Mouse (Mus musculus) embryonic facial prominence, embryonic 10.5 days (tissue): Measurements from ENCODE around the gene Ranbp17. TPM values are rescaled to one million over a fixed set of nuclear protein-coding genes. Genes with fewer than 3 reads are reported as not detected.

Source experiments
- DNase-seq: peaks from one replicate; pipeline ENCODE4 v3.0.0-alpha.2; 2017; ENCODE audit warnings: low spot score
- H3K27ac ChIP-seq: fragments of 300-500 bp; sonication (generic); replicated peaks from 2 replicates; pipeline ENCODE4 v1.5.1; 2016; ENCODE audit warnings: mild to moderate bottlenecking
- H3K27me3 ChIP-seq: fragments of 300-500 bp; sonication (generic); replicated peaks from 2 replicates; pipeline ENCODE4 v1.6.1; 2016; ENCODE audit warnings: low read depth, mild to moderate bottlenecking; ENCODE audit not compliant: poor library complexity, severe bottlenecking
- H3K36me3 ChIP-seq: fragments of 300-500 bp; sonication (generic); replicated peaks from 2 replicates; pipeline ENCODE4 v1.6.1; 2016; ENCODE audit warnings: mild to moderate bottlenecking, moderate library complexity
- H3K4me1 ChIP-seq: fragments of 300-500 bp; sonication (generic); 2 replicates; pipeline ENCODE4 v1.6.1; 2016
- H3K4me3 ChIP-seq: fragments of 300-500 bp; sonication (generic); 2 replicates; pipeline ENCODE4 v1.5.1; 2016; ENCODE audit warnings: mild to moderate bottlenecking, moderate library complexity
- H3K9me3 ChIP-seq: fragments of 300-500 bp; sonication (generic); 2 replicates; pipeline ENCODE4 v1.6.1; 2016; ENCODE audit warnings: mild to moderate bottlenecking
- WGBS: fragments of 180-500 bp; shearing (Covaris S2); methylation state at CpG from one replicate; pipeline ENCODE4 v1.1.7; 2016; 5-methylcytosine and 5-hydroxymethylcytosine counted together
- polyA plus RNA-seq: library from polyadenylated mRNA; unstranded; fragments of >200 nt; fragmentation: Nextera tagmentation; extraction: Ambion mirVana; gene quantifications from 2 replicates; pipeline ENCODE4 v1.2.1, GENCODE M21; 2016

The Ranbp17 gene
- polyA plus RNA-seq, 1 experiment from 2014 or later = 12.4 TPM

GRCm38 (mm10) chr11:33396275-33396674, 117.3 kb downstream of the Ranbp17 start:
- Histone ChIP-seq H3K4me1 (no peaks in the 10 kb centered on the region), H3K27me3 (no peaks in the 10 kb centered on the region), H3K4me3 (no peak overlapping the region), H3K9me3 (no peaks in the 10 kb centered on the region), H3K36me3 (no peaks in the 10 kb centered on the region), H3K27ac (no peak overlapping the region)
- DNase-seq = no peak
- WGBS = 90% methylated on average over 6 of the region's 6 CpGs

GRCm38 (mm10) chr11:33394093-33394492, 119.5 kb downstream of the Ranbp17 start:
- H3K9me3 ChIP-seq = no peaks in the 10 kb centered on the region
- H3K4me1 ChIP-seq = no peaks in the 10 kb centered on the region
- WGBS = 81% methylated on average over 3 of the region's 3 CpGs
- H3K4me3 ChIP-seq = no peak overlapping the region
- H3K27me3 ChIP-seq = no peaks in the 10 kb centered on the region
- H3K36me3 ChIP-seq = no peaks in the 10 kb centered on the region
- DNase-seq = no peak
- no peak overlapping the region for H3K27ac ChIP-seq

- H3K4me1 ChIP-seq = no peaks in the 10 kb centered on the region
- H3K9me3 ChIP-seq = no peaks in the 10 kb centered on the region
- no peak for DNase-seq
- WGBS = 93% methylated on average over 2 of the region's 2 CpGs
- H3K27ac ChIP-seq = no peak overlapping the region
- H3K4me3 ChIP-seq = no peak overlapping the region
- H3K27me3 ChIP-seq = no peaks in the 10 kb centered on the region
- H3K36me3 ChIP-seq = no peaks in the 10 kb centered on the region
Measured at GRCm38 (mm10) chr11:33388685-33389084, 124.9 kb downstream of the Ranbp17 start.

- 79% methylated on average over 5 of the region's 5 CpGs for WGBS
- Histone ChIP-seq H3K27ac (no peak overlapping the region), H3K9me3 (no peaks in the 10 kb centered on the region), H3K27me3 (no peaks in the 10 kb centered on the region), H3K36me3 (no peaks in the 10 kb centered on the region), H3K4me1 (no peaks in the 10 kb centered on the region), H3K4me3 (no peak overlapping the region)
- DNase-seq = no peak
Measured at GRCm38 (mm10) chr11:33361867-33362266, 151.7 kb downstream of the Ranbp17 start.

DNA sequence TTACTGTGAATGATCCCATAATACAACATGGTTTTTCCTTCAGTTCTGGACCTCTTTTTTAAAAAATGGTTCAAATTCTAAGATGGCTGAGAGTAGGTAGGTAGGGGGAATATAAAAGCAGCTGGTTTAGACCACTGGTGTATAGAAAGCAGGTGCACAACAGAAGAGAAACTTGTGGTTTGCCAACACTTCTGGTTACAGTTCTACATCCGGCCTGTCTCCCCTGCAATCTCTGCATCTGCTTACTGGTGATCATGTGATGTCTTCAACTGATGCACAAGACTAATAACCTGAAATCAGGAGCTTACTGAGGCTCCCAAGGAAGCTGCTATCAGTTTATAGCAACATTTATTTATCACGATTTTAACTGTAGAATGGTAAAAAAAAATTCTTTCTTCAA, 164.3 kb downstream of the Ranbp17 start:
- Histone ChIP-seq H3K9me3 (no peaks in the 10 kb centered on the region), H3K4me3 (no peak overlapping the region), H3K4me1 (0 out of 2 replicates have a peak, but pooled peaks cover 3% of the 10 kb centered on the region), H3K27me3 (no peaks in the 10 kb centered on the region), H3K27ac (no peak overlapping the region), H3K36me3 (no peaks in the 10 kb centered on the region)
- no peak for DNase-seq
- WGBS = 89% methylated on average over 2 of the region's 2 CpGs

- H3K36me3 ChIP-seq = no peaks in the 10 kb centered on the region
- peak; percentile 15 for DNase-seq
- H3K4me1 ChIP-seq = 0 out of 2 replicates have a peak, but pooled peaks cover 7% of the 10 kb centered on the region
- no peaks in the 10 kb centered on the region for H3K9me3 ChIP-seq
- H3K27ac ChIP-seq = no peak overlapping the region
- WGBS = 56% methylated on average over 2 of the region's 2 CpGs
- no peaks in the 10 kb centered on the region for H3K27me3 ChIP-seq
- H3K4me3 ChIP-seq = no peak overlapping the region
Measured at GRCm38 (mm10) chr11:33342061-33342460, 171.5 kb downstream of the Ranbp17 start.

DNA sequence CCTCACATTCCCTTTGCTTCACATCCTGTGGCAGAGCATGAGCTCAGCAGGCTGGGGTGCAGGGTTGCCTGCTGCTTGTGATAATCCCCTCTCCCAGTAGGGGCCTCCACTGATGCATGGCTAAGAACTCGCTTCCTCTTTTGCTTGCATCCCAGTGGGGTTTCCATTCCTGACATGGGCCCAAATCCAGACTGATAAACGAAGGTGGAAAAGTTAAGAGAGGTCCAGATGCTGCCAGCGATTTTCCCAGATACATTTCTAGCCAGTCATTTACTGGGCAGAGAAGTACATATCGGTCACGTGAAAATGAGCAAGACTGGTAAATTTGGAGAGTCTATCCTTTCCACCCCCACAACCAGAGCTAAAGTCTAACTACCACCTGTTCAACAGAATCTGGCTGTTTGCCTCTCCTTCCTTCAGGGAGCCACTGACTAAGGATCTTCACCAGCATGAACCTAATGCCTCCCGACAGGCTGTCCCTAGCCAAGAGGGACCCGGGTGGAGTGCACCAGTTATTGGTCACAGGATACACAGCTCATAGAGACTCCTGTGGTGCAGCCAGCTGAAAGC, 176.9 kb downstream of the Ranbp17 start:
- Histone ChIP-seq H3K9me3 (no peaks in the 10 kb centered on the region), H3K4me3 (no peak overlapping the region), H3K27ac (no peak overlapping the region), H3K4me1 (peaks cover 13% of the 10 kb centered on the region), H3K27me3 (no peaks in the 10 kb centered on the region), H3K36me3 (no peaks in the 10 kb centered on the region)
- peak; percentile 45 for DNase-seq
- WGBS = 30% methylated on average over 7 of the region's 7 CpGs

- no peaks in the 10 kb centered on the region for H3K9me3 ChIP-seq
- no peak for DNase-seq
- H3K4me1 ChIP-seq = peaks cover 12% of the 10 kb centered on the region
- H3K27ac ChIP-seq = no peak overlapping the region
- no peak overlapping the region for H3K4me3 ChIP-seq
- H3K27me3 ChIP-seq = no peaks in the 10 kb centered on the region
- no peaks in the 10 kb centered on the region for H3K36me3 ChIP-seq
- WGBS = 84% methylated on average over 3 of the region's 3 CpGs
Measured at GRCm38 (mm10) chr11:33335616-33336015, 177.9 kb downstream of the Ranbp17 start.

DNA sequence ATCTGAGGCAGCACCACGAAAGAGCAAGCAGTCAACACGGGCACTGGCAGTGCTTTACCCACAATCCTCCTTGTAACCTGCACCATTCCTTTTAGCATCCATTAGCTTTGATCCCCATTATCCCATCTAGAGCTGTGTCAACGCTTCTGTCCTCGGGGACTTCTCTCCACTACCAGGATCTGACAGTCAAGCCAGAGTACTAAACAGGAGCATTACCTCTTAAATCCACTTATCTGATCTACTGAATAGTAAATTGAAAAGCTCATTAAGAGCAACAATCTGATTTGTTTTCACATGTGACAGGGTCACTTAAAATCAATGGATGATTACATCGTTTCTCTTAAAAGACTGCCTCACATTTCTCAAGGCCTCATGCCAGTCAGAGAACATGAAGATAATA, 181.4 kb downstream of the Ranbp17 start:
- H3K4me3 ChIP-seq = no peak overlapping the region
- H3K27ac ChIP-seq = no peak overlapping the region
- peaks cover 12% of the 10 kb centered on the region for H3K4me1 ChIP-seq
- no peak for DNase-seq
- WGBS = 30% methylated on average over 5 of the region's 5 CpGs
- H3K27me3 ChIP-seq = no peaks in the 10 kb centered on the region
- H3K36me3 ChIP-seq = no peaks in the 10 kb centered on the region
- H3K9me3 ChIP-seq = no peaks in the 10 kb centered on the region

DNA sequence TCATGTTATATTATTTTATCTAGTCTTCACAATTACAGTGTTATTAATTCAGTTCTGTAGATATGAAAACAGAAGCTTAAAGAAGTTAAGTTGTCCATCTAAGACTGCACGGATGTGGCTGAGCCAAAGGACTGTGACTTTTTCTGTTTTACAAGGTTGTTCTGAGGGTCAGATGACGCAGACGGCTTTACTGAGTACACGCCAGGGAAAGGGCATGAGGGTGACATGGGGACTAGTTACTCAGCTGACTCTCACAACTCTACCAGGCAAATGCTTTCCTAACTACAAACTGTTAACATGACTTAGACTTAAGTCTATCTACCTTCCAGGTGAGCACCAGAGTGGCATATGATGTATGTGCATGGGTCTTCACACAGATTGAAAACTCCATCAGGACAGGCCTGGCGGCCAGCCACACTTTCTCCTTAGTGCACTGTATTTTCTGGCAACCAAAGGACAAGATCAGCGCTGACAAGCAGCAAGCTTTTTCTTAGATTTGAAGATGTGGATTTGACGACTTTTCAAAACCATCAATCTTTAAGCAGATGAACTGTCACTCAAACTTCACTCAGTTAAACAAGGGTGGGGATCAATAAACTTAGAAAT, 194.4 kb downstream of the Ranbp17 start:
- Histone ChIP-seq H3K4me3 (no peak overlapping the region), H3K4me1 (no peaks in the 10 kb centered on the region), H3K9me3 (no peaks in the 10 kb centered on the region), H3K27me3 (no peaks in the 10 kb centered on the region), H3K27ac (no peak overlapping the region), H3K36me3 (0 out of 2 replicates have a peak, but pooled peaks cover 2% of the 10 kb centered on the region)
- DNase-seq = no peak
- 87% methylated on average over 7 of the region's 7 CpGs for WGBS

GRCm38 (mm10) chr11:33309566-33309965, 204.0 kb downstream of the Ranbp17 start:
- no peaks in the 10 kb centered on the region for H3K36me3 ChIP-seq
- no peak overlapping the region for H3K27ac ChIP-seq
- 60% methylated on average over 4 of the region's 4 CpGs for WGBS
- no peaks in the 10 kb centered on the region for H3K27me3 ChIP-seq
- DNase-seq = peak; percentile 40
- H3K4me3 ChIP-seq = no peak overlapping the region
- H3K4me1 ChIP-seq = peaks cover 8% of the 10 kb centered on the region
- no peaks in the 10 kb centered on the region for H3K9me3 ChIP-seq

DNA sequence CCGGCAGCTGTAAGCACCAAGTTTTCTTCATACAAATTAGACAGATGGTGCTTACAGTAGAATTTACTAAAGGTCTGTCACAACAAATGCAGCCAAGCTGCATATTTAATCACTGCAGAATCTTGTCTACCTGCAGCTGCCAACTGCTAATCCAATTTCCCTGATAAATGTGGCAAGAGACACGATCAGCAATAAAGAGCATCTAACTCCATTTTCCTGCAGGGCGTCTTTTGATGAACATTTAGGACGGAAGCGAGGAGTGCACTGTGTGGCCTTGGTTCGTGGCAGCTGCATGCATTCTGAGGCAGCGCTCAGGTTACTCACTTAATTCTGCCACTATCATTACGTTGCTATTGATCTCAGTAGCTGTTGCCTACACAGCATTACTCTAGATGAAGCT, 212.7 kb downstream of the Ranbp17 start:
- Histone ChIP-seq H3K4me1 (no peaks in the 10 kb centered on the region; the same call in 1 of the 2 replicates), H3K36me3 (no peaks in the 10 kb centered on the region), H3K27me3 (no peaks in the 10 kb centered on the region), H3K27ac (no peak overlapping the region), H3K4me3 (no peak overlapping the region), H3K9me3 (no peaks in the 10 kb centered on the region)
- no peak for DNase-seq
- WGBS = 53% methylated on average over 8 of the region's 8 CpGs

DNA sequence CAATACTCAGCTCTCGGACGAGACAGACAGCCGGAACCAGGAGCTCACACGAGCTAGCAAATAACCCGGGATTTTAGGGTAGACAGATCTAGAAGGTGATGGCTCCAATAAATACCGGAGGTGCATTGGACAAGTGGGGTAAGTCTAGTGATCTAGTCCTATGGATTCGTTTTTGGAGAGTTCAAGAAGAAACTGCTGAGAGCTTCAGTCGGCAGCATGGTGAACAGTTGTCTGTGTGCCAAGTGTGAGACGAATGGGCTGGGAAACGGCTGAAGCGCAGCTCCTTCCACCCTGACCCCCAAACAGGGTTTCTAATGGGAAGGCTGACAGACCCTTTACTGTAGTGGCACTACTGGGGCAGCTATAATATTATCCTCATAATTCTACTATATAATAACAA, 214.2 kb downstream of the Ranbp17 start:
- no peak for DNase-seq
- Histone ChIP-seq H3K36me3 (no peaks in the 10 kb centered on the region), H3K4me3 (no peak overlapping the region), H3K9me3 (no peaks in the 10 kb centered on the region), H3K27me3 (no peaks in the 10 kb centered on the region), H3K27ac (no peak overlapping the region), H3K4me1 (no peaks in the 10 kb centered on the region; the same call in 1 of the 2 replicates)
- 81% methylated on average over 11 of the region's 11 CpGs for WGBS
